Mouse (Mus musculus) layer of hippocampus, adult 2 months (tissue): Measurements from ENCODE around the gene Crybb1. TPM values are rescaled to one million over a fixed set of nuclear protein-coding genes. Genes with fewer than 3 reads are reported as not detected.

ENCODE experiments used
- DNase-seq, 2 experiments: peaks; one replicate each; pipeline ENCODE4 v3.0.0; 2022; ENCODE audit warnings: low spot score in 2 of 2
- H3K27ac ChIP-seq: fragments of 200-600 bp; 2 replicates; pipeline ENCODE4 v1.8.1; 2022
- H3K4me3 ChIP-seq: fragments of 200-600 bp; 2 replicates; pipeline ENCODE4 v1.8.1; 2022; ENCODE audit warnings: mild to moderate bottlenecking
- CTCF ChIP-seq: fragments of 200-600 bp; conservative IDR thresholded peaks from 2 replicates; pipeline ENCODE4 v1.8.1; 2022; ENCODE audit warnings: antibody characterized with exemption, mild to moderate bottlenecking, moderate library complexity
- total RNA-seq, 2 experiments: library from RNA; stranded (reverse); gene quantifications; 2 replicates each; pipeline ENCODE4 v1.2.3; 2021

Gene Crybb1
- total RNA-seq, 2 experiments from 2014 or later: 6.4 to 7.8 TPM

- Histone ChIP-seq H3K27ac (0 out of 2 replicates have a peak overlapping the region, but pooled peaks have one; percentile 68), H3K4me3 (no peak overlapping the region)
- no peak for TF ChIP-seq CTCF
- DNase-seq: no peak
Measured at GRCm38 (mm10) chr5:112241849-112242248, 13.8 kb upstream of the Crybb1 start.

- Histone ChIP-seq H3K27ac (no peak overlapping the region), H3K4me3 (no peak overlapping the region)
- no peak for TF ChIP-seq CTCF
- DNase-seq: no peak
Measured at GRCm38 (mm10) chr5:112242361-112242778, 13.2 kb upstream of the Crybb1 start.

- TF ChIP-seq CTCF: no peak
- DNase-seq: no peak
- Histone ChIP-seq H3K4me3 (no peak overlapping the region), H3K27ac (no peak overlapping the region)
Measured at GRCm38 (mm10) chr5:112243041-112243440, 12.6 kb upstream of the Crybb1 start.

GRCm38 (mm10) chr5:112243539-112244274 lies 11.9 kb upstream of the Crybb1 start:
- no peak for TF ChIP-seq CTCF
- Histone ChIP-seq H3K27ac (no peak overlapping the region), H3K4me3 (no peak overlapping the region)
- no peak for DNase-seq

GRCm38 (mm10) chr5:112244275-112244562 lies 11.4 kb upstream of the Crybb1 start:
- no peak for DNase-seq
- no peak overlapping the region for H3K27ac ChIP-seq
- no peak overlapping the region for H3K4me3 ChIP-seq
- TF ChIP-seq CTCF: no peak

GRCm38 (mm10) chr5:112244890-112245615 lies 10.6 kb upstream of the Crybb1 start:
- Histone ChIP-seq H3K4me3 (no peak overlapping the region), H3K27ac (no peak overlapping the region)
- TF ChIP-seq CTCF: no peak
- DNase-seq: no peak

GRCm38 (mm10) chr5:112247399-112247798 lies 8.2 kb upstream of the Crybb1 start:
- DNase-seq: no peak

GRCm38 (mm10) chr5:112249106-112249505 lies 6.5 kb upstream of the Crybb1 start:
- no peak for TF ChIP-seq CTCF
- no peak for DNase-seq
- H3K27ac ChIP-seq: no peak overlapping the region
- no peak overlapping the region for H3K4me3 ChIP-seq

More at GRCm38 (mm10) chr5:112247399-112247798, 8.2 kb upstream of the Crybb1 start:
- Histone ChIP-seq H3K27ac (no peak overlapping the region), H3K4me3 (no peak overlapping the region)
- no peak for TF ChIP-seq CTCF

GRCm38 (mm10) chr5:112252400-112252799 lies 3.2 kb upstream of the Crybb1 start, which contains the start of gene Cryba4:
TSS of gene Cryba4 (minus strand) at chr5:112252518.
- no peak within 1 kb of the TSS for H3K4me3 ChIP-seq
- H3K27ac ChIP-seq: peak within 1 kb of the TSS; percentile 48; the same call in 1 of the 2 replicates
- DNase-seq: no peak
- no peak for TF ChIP-seq CTCF

GRCm38 (mm10) chr5:112253169-112253568 lies 2.4 kb upstream of the Crybb1 start:
- no peak for TF ChIP-seq CTCF
- Histone ChIP-seq H3K4me3 (no peak overlapping the region), H3K27ac (peak overlapping the region; percentile 7; the same call in 1 of the 2 replicates)
- no peak for DNase-seq

GRCm38 (mm10) chr5:112254282-112254806 lies 1.3 kb upstream of the Crybb1 start:
- H3K27ac ChIP-seq: peak overlapping the region; percentile 76
- DNase-seq: peak; percentile 45 to 75
- no peak for TF ChIP-seq CTCF

GRCm38 (mm10) chr5:112256457-112256856 lies 842 bp downstream of the Crybb1 start:
- no peak for TF ChIP-seq CTCF
- Histone ChIP-seq H3K27ac (peak overlapping the region; percentile 76), H3K4me3 (no peak overlapping the region)
- no peak for DNase-seq

More at GRCm38 (mm10) chr5:112254282-112254806, 1.3 kb upstream of the Crybb1 start:
- H3K4me3 ChIP-seq: no peak overlapping the region

GRCm38 (mm10) chr5:112257896-112258295 lies 2.3 kb downstream of the Crybb1 start:
- H3K4me3 ChIP-seq: no peak overlapping the region
- H3K27ac ChIP-seq: no peak overlapping the region
- DNase-seq: no peak
- TF ChIP-seq CTCF: no peak
